Mouse (Mus musculus) heart, embryonic 16.5 days (tissue): ENCODE results near the gene Tnfaip8l1. TPM values are rescaled to one million over a fixed set of nuclear protein-coding genes. Genes with fewer than 3 reads are reported as not detected.
A peak's percentile ranks its signal among the peaks of the same experiment; 100 is the strongest.

Experiments
- ATAC-seq: fragments of 200-750 bp; cut with Nextera tagmentation; replicated peaks from 2 replicates; pipeline ENCODE4 v1.8.0; 2017; ENCODE audit warnings: moderate number of reproducible peaks; ENCODE audit not compliant: insufficient read depth, low FRiP score; ENCODE audit errors: extremely low read depth
- H3K27ac ChIP-seq: fragments of 300-500 bp; sonication (generic); 2 replicates; pipeline ENCODE4 v1.5.1; 2014; ENCODE audit warnings: mild to moderate bottlenecking, low read length, control low read depth, moderate library complexity
- H3K27me3 ChIP-seq: fragments of 300-500 bp; sonication (generic); 2 replicates; pipeline ENCODE4 v1.6.1; 2014; ENCODE audit warnings: low read length, mixed read lengths; ENCODE audit not compliant: control insufficient read depth, insufficient read depth
- H3K36me3 ChIP-seq: fragments of 300-500 bp; sonication (generic); 2 replicates; pipeline ENCODE4 v1.6.1; 2014; ENCODE audit not compliant: control insufficient read depth, insufficient read depth
- H3K4me1 ChIP-seq: fragments of 300-500 bp; sonication (generic); 2 replicates; pipeline ENCODE4 v1.6.1; 2014; ENCODE audit warnings: low read length, mixed read lengths; ENCODE audit not compliant: control insufficient read depth, insufficient read depth
- H3K4me2 ChIP-seq: fragments of 300-500 bp; sonication (generic); 2 replicates; pipeline ENCODE4 v1.6.1; 2014; ENCODE audit warnings: low read depth, mild to moderate bottlenecking, control low read depth, low read length
- H3K4me3 ChIP-seq: fragments of 300-500 bp; sonication (generic); 2 replicates; pipeline ENCODE4 v1.5.1; 2014; ENCODE audit warnings: mild to moderate bottlenecking, control low read depth, low read length
- H3K9ac ChIP-seq: fragments of 300-500 bp; sonication (generic); 2 replicates; pipeline ENCODE4 v1.6.1; 2014; ENCODE audit warnings: low read length, control low read depth
- H3K9me3 ChIP-seq: fragments of 300-500 bp; sonication (generic); replicated peaks from 2 replicates; pipeline ENCODE4 v1.6.1; 2016; ENCODE audit warnings: low read length; ENCODE audit not compliant: control insufficient read depth
- WGBS: fragments of 180-500 bp; shearing (Covaris S2); extraction: QIAGEN DNeasy Blood & Tissue Kit; methylation state at CpG from one replicate; pipeline ENCODE4 v1.1.7; 2014; 5-methylcytosine and 5-hydroxymethylcytosine counted together
- polyA plus RNA-seq: library from polyadenylated mRNA; unstranded; fragments of >200 nt; fragmentation: Nextera tagmentation; extraction: Ambion mirVana; gene quantifications from 2 replicates; pipeline ENCODE4 v1.2.1, GENCODE M21; 2015

The Tnfaip8l1 gene
- polyA plus RNA-seq, 1 experiment from 2014 or later: 9.0 TPM

DNA sequence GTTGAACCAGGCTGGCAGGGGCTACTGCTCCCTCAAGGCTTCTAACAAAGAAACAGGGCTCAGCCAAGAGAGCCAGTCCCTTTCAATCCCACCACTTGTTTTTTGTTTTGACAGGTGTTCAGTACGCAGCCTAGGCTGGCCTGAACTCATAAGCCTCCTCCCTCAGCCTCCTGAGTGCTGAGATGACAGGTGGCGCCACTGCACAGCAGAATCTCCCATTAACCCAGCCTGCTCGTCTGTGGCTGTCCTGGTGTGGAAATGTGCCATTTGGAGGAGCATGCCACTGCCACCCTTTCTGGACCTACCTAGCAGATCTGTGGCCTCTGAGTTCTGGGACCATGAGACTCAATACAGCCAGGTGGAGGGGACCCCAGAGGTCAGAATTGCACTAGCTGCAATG lies 41.5 kb downstream of the Tnfaip8l1 start:
- no peaks in the 10 kb centered on the region for H3K27me3 ChIP-seq
- ATAC-seq: no peak
- H3K4me2 ChIP-seq: no peak overlapping the region
- H3K9me3 ChIP-seq: no peaks in the 10 kb centered on the region
- no peak overlapping the region for H3K9ac ChIP-seq
- H3K27ac ChIP-seq: no peak overlapping the region
- WGBS: 62% methylated on average over 3 of the region's 3 CpGs
- H3K4me3 ChIP-seq: no peak overlapping the region
- H3K36me3 ChIP-seq: peaks cover 59% of the 10 kb centered on the region
- H3K4me1 ChIP-seq: no peaks in the 10 kb centered on the region

DNA sequence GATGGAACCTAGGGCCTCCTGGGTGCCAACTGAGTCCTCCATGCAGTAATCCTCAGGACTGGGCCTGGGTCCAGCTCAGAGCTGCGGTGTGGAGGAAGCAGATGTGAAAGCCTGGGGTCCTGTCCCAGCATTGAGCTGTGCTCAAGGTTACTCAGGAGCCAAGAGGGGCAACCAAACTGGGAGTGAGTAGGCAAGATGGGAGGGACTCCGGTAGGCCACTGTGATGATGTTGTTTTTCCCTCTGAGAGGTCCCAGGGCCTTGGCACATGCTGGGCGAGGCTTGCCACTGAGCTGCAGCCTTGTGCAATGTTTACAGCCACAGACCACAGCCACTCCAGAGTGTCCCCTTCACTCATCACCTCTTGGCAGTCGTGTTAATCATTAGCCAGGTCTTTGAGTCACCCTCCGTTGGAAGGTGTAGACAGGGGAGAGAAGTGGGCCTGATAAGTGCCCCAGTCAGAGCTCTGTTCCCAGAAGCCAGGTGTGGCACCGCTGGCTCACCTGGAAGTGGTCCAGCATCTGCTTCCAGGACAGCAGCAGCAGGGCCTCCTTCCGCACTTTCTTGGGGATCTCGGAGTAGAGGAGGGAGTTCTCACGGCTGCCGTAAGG lies 44.1 kb downstream of the Tnfaip8l1 start:
- ATAC-seq: no peak; the same call in 1 of the 2 replicates
- no peak overlapping the region for H3K4me3 ChIP-seq
- no peak overlapping the region for H3K9ac ChIP-seq
- no peaks in the 10 kb centered on the region for H3K4me1 ChIP-seq
- no peaks in the 10 kb centered on the region for H3K27me3 ChIP-seq
- H3K9me3 ChIP-seq: no peaks in the 10 kb centered on the region
- H3K27ac ChIP-seq: no peak overlapping the region
- H3K4me2 ChIP-seq: no peak overlapping the region
- WGBS: 66% methylated on average over 10 of the region's 10 CpGs
- peaks cover 61% of the 10 kb centered on the region for H3K36me3 ChIP-seq

DNA sequence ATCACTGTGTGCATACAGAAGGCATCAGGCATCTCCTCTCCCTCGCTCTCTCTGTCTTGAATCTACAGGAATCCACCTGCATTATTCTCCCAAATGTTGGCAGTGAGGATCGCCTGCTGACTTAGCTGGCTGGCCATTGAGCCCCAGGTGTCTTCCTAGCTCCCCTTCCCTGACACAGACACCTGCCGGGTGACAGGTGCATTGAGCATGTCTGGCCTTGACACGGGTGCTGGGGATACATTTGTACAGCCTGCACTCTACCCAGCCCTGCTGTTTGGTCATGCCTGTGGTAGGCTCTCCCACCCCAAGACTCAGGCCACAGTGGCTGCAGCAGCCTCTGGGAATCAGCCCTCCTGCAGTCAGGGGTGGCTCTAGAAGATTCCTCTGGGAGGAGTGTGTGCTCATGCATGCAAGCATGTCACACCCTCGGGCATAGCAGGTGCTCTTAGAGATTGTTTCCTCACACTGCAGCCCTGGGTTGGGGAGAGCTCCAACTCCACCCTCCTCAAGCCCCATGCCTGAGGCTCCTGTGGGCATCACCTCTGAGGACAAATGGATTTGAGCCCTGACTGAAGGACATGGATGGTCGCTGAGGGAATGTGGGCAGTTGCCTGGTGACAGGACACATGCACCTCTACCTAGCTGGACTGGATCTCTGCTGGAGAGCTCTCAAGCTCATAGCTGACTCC lies 44.9 kb downstream of the Tnfaip8l1 start:
- WGBS: 85% methylated on average over 6 of the region's 6 CpGs
- ATAC-seq: no peak
- no peaks in the 10 kb centered on the region for H3K9me3 ChIP-seq
- H3K4me1 ChIP-seq: no peaks in the 10 kb centered on the region
- H3K27me3 ChIP-seq: no peaks in the 10 kb centered on the region
- no peak overlapping the region for H3K9ac ChIP-seq
- H3K27ac ChIP-seq: no peak overlapping the region
- H3K4me2 ChIP-seq: no peak overlapping the region
- peaks cover 59% of the 10 kb centered on the region for H3K36me3 ChIP-seq
- no peak overlapping the region for H3K4me3 ChIP-seq

DNA sequence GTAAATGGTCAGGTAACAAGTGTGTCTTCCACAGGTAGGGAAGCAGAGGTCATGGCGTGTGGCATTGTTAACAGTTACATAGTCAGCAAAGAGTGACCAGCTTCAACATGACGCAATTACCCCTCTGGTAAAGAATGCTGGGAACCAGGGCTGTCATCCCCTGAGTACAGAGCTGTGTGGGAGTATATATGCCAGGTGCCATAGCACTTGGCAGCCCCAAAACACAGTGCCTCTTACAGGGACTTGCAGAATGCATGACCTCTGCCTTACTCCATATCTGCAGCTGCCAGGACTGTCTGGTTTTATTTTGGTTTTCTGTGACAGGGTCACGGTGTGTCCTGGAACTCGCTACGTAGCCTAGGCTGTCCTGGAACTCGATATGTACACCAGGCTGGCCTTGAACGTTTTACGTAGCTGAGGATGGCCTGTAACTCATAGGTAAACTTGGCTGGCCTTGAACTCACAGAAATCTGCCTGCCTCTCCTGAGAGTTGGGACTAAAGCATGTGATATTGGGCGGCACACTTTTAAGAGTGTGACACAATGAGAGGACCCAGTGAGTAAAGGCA lies 45.8 kb downstream of the Tnfaip8l1 start:
- H3K9me3 ChIP-seq: no peaks in the 10 kb centered on the region
- H3K4me3 ChIP-seq: no peak overlapping the region
- H3K9ac ChIP-seq: no peak overlapping the region
- H3K4me1 ChIP-seq: peaks cover 2% of the 10 kb centered on the region; the same call in 1 of the 2 replicates
- H3K36me3 ChIP-seq: peaks cover 50% of the 10 kb centered on the region
- WGBS: 91% methylated on average over 9 of the region's 9 CpGs
- no peaks in the 10 kb centered on the region for H3K27me3 ChIP-seq
- H3K4me2 ChIP-seq: no peak overlapping the region
- ATAC-seq: no peak
- no peak overlapping the region for H3K27ac ChIP-seq

DNA sequence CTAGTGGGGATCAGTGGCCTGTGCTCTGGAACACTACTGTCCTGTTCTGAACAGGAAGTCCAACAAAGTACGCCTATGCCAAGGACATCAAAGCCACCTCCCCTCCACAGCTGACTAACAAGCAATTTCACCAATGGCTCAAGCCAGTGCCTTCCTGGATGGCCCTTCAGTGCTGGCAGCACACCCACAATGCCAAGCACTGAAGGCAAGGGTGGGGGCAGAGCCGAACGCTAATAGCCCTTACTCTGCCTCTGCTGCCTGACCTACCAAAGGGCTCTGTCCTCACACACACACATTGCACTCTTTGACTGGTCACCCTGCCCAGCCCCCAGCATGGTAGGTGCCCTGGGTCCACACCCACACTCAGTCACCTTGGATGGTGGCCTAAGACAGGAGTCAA lies 46.5 kb downstream of the Tnfaip8l1 start:
- Histone ChIP-seq H3K27me3 (no peaks in the 10 kb centered on the region), H3K36me3 (peaks cover 42% of the 10 kb centered on the region), H3K9ac (no peak overlapping the region), H3K27ac (no peak overlapping the region), H3K4me3 (no peak overlapping the region), H3K4me2 (no peak overlapping the region), H3K4me1 (peaks cover 4% of the 10 kb centered on the region; the same call in 1 of the 2 replicates), H3K9me3 (no peaks in the 10 kb centered on the region)
- no peak for ATAC-seq
- 84% methylated on average over 3 of the region's 3 CpGs for WGBS

DNA sequence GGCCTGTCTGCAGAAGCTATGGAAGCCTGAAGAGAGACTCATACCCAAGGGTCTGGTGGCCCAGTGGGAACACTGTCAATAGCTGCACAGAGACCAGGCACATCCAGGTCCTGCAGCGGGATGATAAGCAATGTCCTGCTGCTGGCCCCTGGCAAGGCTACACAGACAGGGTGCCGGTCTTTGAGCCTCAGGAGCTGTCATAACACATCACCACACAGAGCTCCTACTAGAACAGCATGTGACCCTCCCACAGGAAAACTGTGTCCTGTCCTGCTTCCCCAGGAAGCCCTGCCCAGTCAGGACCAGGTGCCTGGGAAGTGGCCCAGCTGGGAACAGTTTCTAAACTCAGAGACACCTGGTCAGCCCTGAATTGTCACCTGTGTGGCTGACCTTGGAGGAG lies 48.8 kb downstream of the Tnfaip8l1 start:
- Histone ChIP-seq H3K27ac (no peak overlapping the region), H3K36me3 (peaks cover 27% of the 10 kb centered on the region), H3K9ac (no peak overlapping the region), H3K4me3 (no peak overlapping the region), H3K4me2 (no peak overlapping the region), H3K4me1 (peaks cover 4% of the 10 kb centered on the region; the same call in 1 of the 2 replicates), H3K9me3 (no peaks in the 10 kb centered on the region), H3K27me3 (no peaks in the 10 kb centered on the region)
- 58% methylated on average over 2 of the region's 2 CpGs for WGBS
- no peak for ATAC-seq

DNA sequence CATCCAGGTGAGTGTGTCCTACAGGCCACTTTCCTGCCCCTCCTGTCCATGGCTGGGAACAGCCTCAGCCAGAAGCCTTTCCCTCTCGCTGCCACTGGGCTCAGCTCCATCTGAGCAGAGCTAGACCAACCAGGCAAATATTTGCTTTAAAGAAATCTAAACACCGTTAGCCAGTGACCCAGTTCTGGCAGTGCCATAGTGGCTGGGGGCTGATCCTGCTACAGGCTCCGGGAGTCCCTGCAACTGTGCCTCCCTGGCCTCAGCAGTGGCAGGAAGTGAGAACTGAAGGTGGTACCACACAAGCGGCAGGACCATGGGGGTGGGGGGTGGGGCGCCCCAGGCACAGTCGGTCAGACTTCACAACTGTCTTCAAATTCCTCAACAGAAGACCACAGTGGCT lies 50.4 kb downstream of the Tnfaip8l1 start:
- Histone ChIP-seq H3K4me3 (no peak overlapping the region), H3K9me3 (no peaks in the 10 kb centered on the region), H3K4me1 (peaks cover 10% of the 10 kb centered on the region), H3K9ac (no peak overlapping the region), H3K27me3 (no peaks in the 10 kb centered on the region), H3K27ac (no peak overlapping the region), H3K36me3 (peaks cover 20% of the 10 kb centered on the region), H3K4me2 (no peak overlapping the region)
- 55% methylated on average over 6 of the region's 6 CpGs for WGBS
- no peak for ATAC-seq

DNA sequence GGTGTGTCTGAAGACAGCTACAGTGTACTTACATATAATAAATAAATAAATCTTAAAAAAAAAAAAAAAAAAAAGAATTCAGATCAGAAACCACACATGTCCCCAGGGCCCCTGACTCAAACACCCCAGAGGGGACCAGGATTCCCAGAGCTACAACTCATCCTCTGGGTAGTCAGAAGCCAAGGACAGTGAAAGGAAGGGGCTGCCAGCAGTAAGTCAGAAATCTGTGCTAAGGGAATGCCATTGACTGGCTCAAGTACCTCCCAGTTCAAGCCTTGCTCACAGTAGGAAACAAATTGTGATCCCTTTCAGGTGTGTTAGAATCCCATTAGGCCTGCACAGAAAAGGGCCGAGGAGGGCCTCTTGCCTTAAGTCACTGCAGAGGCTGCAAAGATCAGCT lies 52.0 kb downstream of the Tnfaip8l1 start:
- Histone ChIP-seq H3K4me2 (no peak overlapping the region), H3K27me3 (no peaks in the 10 kb centered on the region), H3K4me1 (peaks cover 15% of the 10 kb centered on the region), H3K4me3 (no peak overlapping the region), H3K9me3 (no peaks in the 10 kb centered on the region), H3K27ac (no peak overlapping the region), H3K36me3 (peaks cover 10% of the 10 kb centered on the region), H3K9ac (no peak overlapping the region)
- no peak for ATAC-seq
- 83% methylated on average over 1 of the region's 1 CpGs for WGBS

DNA sequence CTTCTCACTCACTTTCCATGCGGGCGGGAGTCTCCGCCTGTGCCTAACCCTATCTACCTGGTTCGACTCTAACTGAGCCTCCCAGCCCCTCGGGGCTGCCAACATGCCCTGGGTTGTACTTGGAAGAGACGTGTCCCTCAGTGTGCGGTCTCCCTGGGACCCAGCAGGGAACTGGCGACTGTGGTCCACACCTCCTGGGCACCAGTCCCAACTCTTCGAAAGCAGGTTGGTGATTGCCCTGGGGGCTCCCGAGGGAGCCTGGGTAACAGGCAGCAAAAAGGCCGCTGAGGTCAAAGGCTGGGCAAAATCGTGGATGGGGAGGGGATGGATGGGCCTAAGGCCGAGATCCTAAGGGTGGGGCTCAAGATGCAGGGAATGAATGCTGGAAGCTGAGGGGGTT lies 55.4 kb downstream of the Tnfaip8l1 start:
- Histone ChIP-seq H3K4me3 (peak overlapping the region; percentile 89), H3K4me2 (peak overlapping the region; percentile 75), H3K27me3 (no peaks in the 10 kb centered on the region), H3K9ac (peak overlapping the region; percentile 92), H3K36me3 (no peaks in the 10 kb centered on the region), H3K9me3 (no peaks in the 10 kb centered on the region), H3K4me1 (peaks cover 15% of the 10 kb centered on the region), H3K27ac (no peak overlapping the region)
- WGBS: 63% methylated on average over 13 of the region's 13 CpGs
- no peak for ATAC-seq
